Mouse (Mus musculus): ENCODE measurements at regions not wholly inside any gene's neighbourhood (a gene's known extent, or its start where the extent isn't known, plus 50 kb on each side); places are given as distances from the start of the nearest gene placed in this dataset.
A peak's percentile ranks its signal among the peaks of the same experiment; 100 is the strongest.
"Not testable (repeated sequence)": the region's sequence is repeated elsewhere in the genome, so short reads cannot be mapped to it uniquely, and the experiment has no call there.

- DNase-seq = no peak
Measured at GRCm38 (mm10) chr3:21633600-21634221, 442.7 kb upstream of the Tbl1xr1 start.

GRCm38 (mm10) chr3:21634675-21635204 lies 441.7 kb upstream of the Tbl1xr1 start:
- no peak for DNase-seq

GRCm38 (mm10) chr3:21638886-21639285 lies 437.6 kb upstream of the Tbl1xr1 start:
- peak; percentile 36 for DNase-seq

- DNase-seq = no peak
Measured at GRCm38 (mm10) chr3:21639576-21639975, 436.9 kb upstream of the Tbl1xr1 start.

- peak; percentile 54 for DNase-seq
Measured at GRCm38 (mm10) chr3:21644086-21644485, 432.4 kb upstream of the Tbl1xr1 start.

GRCm38 (mm10) chr3:21645268-21645667 lies 431.2 kb upstream of the Tbl1xr1 start:
- no peak for DNase-seq

GRCm38 (mm10) chr3:21649885-21650469 lies 426.5 kb upstream of the Tbl1xr1 start:
- no peak for DNase-seq

GRCm38 (mm10) chr3:21655301-21655700 lies 421.2 kb upstream of the Tbl1xr1 start:
- no peak for DNase-seq

GRCm38 (mm10) chr3:21667349-21668143 lies 408.9 kb upstream of the Tbl1xr1 start:
- no peak for DNase-seq

GRCm38 (mm10) chr3:21671885-21672284 lies 404.6 kb upstream of the Tbl1xr1 start:
- no peak for DNase-seq

- DNase-seq = no peak
Measured at GRCm38 (mm10) chr3:21672492-21672891, 404.0 kb upstream of the Tbl1xr1 start.

- DNase-seq = no peak
Measured at GRCm38 (mm10) chr3:21673466-21673865, 403.0 kb upstream of the Tbl1xr1 start.

GRCm38 (mm10) chr3:21678265-21678664 lies 398.2 kb upstream of the Tbl1xr1 start:
- DNase-seq = no peak

- DNase-seq = no peak
Measured at GRCm38 (mm10) chr3:21678734-21679133, 397.7 kb upstream of the Tbl1xr1 start.

- DNase-seq = not testable (repeated sequence)
Measured at GRCm38 (mm10) chr3:21697980-21698672, 378.3 kb upstream of the Tbl1xr1 start.

- no peak for DNase-seq
Measured at GRCm38 (mm10) chr3:21699526-21699925, 376.9 kb upstream of the Tbl1xr1 start.

- no peak for DNase-seq
Measured at GRCm38 (mm10) chr3:21700326-21700725, 376.1 kb upstream of the Tbl1xr1 start.

GRCm38 (mm10) chr3:21726747-21727505 lies 349.5 kb upstream of the Tbl1xr1 start:
- peak; percentile 73 for DNase-seq

- no peak for DNase-seq
Measured at GRCm38 (mm10) chr3:21728019-21728418, 348.4 kb upstream of the Tbl1xr1 start.

GRCm38 (mm10) chr3:21729328-21729727 lies 347.1 kb upstream of the Tbl1xr1 start:
- no peak for DNase-seq

- DNase-seq = not testable (repeated sequence)
Measured at GRCm38 (mm10) chr3:21735688-21736087, 340.8 kb upstream of the Tbl1xr1 start.

- DNase-seq = no peak
Measured at GRCm38 (mm10) chr3:21739720-21740119, 336.7 kb upstream of the Tbl1xr1 start.

All from cerebellum, adult 11 months (tissue).